9 mouse cellular contexts compared by ENCODE assay signal in the genomic region with DNA sequence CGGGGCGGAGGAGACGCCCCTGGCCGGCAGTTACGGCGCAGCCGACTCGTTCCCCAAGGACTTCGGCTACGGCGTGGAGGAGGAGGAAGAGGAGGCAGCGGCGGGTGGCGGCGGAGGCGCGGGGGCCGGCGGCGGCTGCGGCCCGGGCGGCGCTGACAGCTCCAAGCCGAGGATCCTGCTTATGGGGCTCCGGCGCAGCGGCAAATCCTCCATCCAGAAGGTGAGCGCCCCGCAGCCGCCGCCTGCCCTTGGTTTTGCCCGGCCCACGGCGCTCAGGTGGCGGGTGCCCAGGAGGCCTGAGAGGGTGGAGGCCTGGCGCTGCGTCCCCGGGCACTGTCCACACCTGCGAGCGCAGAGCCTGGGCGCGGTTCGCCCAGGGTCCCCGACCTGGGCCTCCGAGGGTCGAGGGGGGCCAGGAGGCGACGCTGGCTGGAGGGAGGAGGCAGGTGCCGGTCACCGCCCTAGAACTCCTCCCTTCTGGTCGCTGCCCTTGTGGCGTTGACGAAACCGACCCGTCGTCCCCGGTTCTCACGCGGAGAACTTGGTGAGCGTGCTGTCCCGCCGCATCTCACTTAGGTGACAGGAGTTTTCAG. TPM values are rescaled to one million over a fixed set of nuclear protein-coding genes. Genes with fewer than 3 reads are reported as not detected.
DNase-seq lines count a peak whose midpoint lies in the region; ATAC-seq and TF ChIP-seq lines count a peak whose summit lies in the region.
"Had no signal": no experiment of that assay in that cellular context is flagged by ENCODE, and none has a peak within 500 bp of the region (broad histone marks: within the 10 kb centered on the region; RNA-seq: fewer than 3 reads in every experiment).

4930535I16Rik (minus strand) TSS at position 475 of the 593 bp plus-strand sequence.

- peak within 1 kb of the TSS; percentile 65 for H3K4me3 ChIP-seq in cerebellum, adult 2 months (replicated peaks; ENCODE audit: insufficient read depth, low read depth, low read length)
- peak within 1 kb of the TSS; percentile 94 for H3K4me3 ChIP-seq in G1E (ENCODE audit: low read depth, low read length)
- H3K4me3 ChIP-seq in embryonic facial prominence, embryonic 15.5 days (replicated peaks): peak within 1 kb of the TSS; percentile 99
- peak within 1 kb of the TSS; percentile 94 for H3K4me3 ChIP-seq in hindbrain, embryonic 10.5 days
- peak within 1 kb of the TSS; percentile 98 for H3K4me3 ChIP-seq in liver, embryonic 11.5 days (ENCODE audit: low read depth, low read length)
- H3K4me3 ChIP-seq in midbrain, embryonic 16.5 days (ENCODE audit: low read depth, low read length): peak within 1 kb of the TSS; percentile 100

- no peak for DNase-seq in cerebellum, adult 2 months
- DNase-seq in cerebellum, adult 11-12 months: no peak
- no peak for DNase-seq in G1E (ENCODE audit: low spot score)
- DNase-seq in hindbrain, embryonic 10.5 days (ENCODE audit: low spot score): no peak
- no peak for DNase-seq in liver, embryonic 11.5 days (ENCODE audit: low spot score)
- no peak for DNase-seq in right cerebral cortex, postnatal 14 days

- H3K27me3 ChIP-seq in cerebellum, adult 2 months (ENCODE audit: control insufficient read depth, insufficient read depth, low read length): no peaks in the 10 kb centered on the region
- H3K27me3 ChIP-seq in G1E (ENCODE audit: insufficient read depth, low read length): no peaks in the 10 kb centered on the region
- H3K27me3 ChIP-seq in embryonic facial prominence, embryonic 15.5 days: no peaks in the 10 kb centered on the region
- H3K27me3 ChIP-seq in hindbrain, embryonic 10.5 days (ENCODE audit: insufficient read depth, poor library complexity, severe bottlenecking): no peaks in the 10 kb centered on the region
- H3K27me3 ChIP-seq in liver, embryonic 11.5 days (replicated peaks; ENCODE audit: control insufficient read depth, insufficient read depth, low read length): no peaks in the 10 kb centered on the region
- no peaks in the 10 kb centered on the region for H3K27me3 ChIP-seq in midbrain, embryonic 16.5 days (ENCODE audit: control insufficient read depth, insufficient read depth, low read depth, low read length)

- TF ChIP-seq CTCF in cerebellum, adult 2 months (IDR thresholded peaks at IDR 0.05; ENCODE audit: borderline replicate concordance, insufficient read depth, low read depth, low read length): no peak
- TF ChIP-seq CTCF in G1E (IDR thresholded peaks at IDR 0.05; ENCODE audit: low read depth, low read length): no peak

- TF ChIP-seq POLR2A in cerebellum, adult 2 months (IDR thresholded peaks at IDR 0.05; ENCODE audit: borderline replicate concordance, insufficient read depth, low read length): no peak

- no peak for ATAC-seq in G1E (ENCODE audit: extremely low read depth, insufficient number of reproducible peaks, low FRiP score, poor library complexity, severe bottlenecking)
- ATAC-seq in embryonic facial prominence, embryonic 15.5 days (ENCODE audit: insufficient number of reproducible peaks, low FRiP score, low TSS enrichment, low read depth): peak; percentile 44
- ATAC-seq in liver, embryonic 11.5 days (replicated peaks; ENCODE audit: low FRiP score): peak; percentile 59
- no peak; the same call in 1 of the 2 replicates for ATAC-seq in midbrain, embryonic 16.5 days

- H3K4me1 ChIP-seq in cerebellum, adult 2 months (ENCODE audit: control insufficient read depth, insufficient read depth, low read length): peaks cover 6% of the 10 kb centered on the region
- peaks cover 28% of the 10 kb centered on the region for H3K4me1 ChIP-seq in G1E (ENCODE audit: insufficient read depth, low read depth, low read length)
- H3K4me1 ChIP-seq in embryonic facial prominence, embryonic 15.5 days: peaks cover 20% of the 10 kb centered on the region
- H3K4me1 ChIP-seq in hindbrain, embryonic 10.5 days (replicated peaks): peaks cover 26% of the 10 kb centered on the region
- H3K4me1 ChIP-seq in liver, embryonic 11.5 days (replicated peaks; ENCODE audit: control insufficient read depth, insufficient read depth, low read length): peaks cover 13% of the 10 kb centered on the region
- H3K4me1 ChIP-seq in midbrain, embryonic 16.5 days (ENCODE audit: control insufficient read depth, insufficient read depth, low read length): peaks cover 23% of the 10 kb centered on the region

- H3K9me3 ChIP-seq in G1E (replicated peaks): no peaks in the 10 kb centered on the region
- no peaks in the 10 kb centered on the region for H3K9me3 ChIP-seq in embryonic facial prominence, embryonic 15.5 days (replicated peaks)
- no peaks in the 10 kb centered on the region for H3K9me3 ChIP-seq in hindbrain, embryonic 10.5 days
- no peaks in the 10 kb centered on the region for H3K9me3 ChIP-seq in liver, embryonic 11.5 days (ENCODE audit: control insufficient read depth, low read length)
- no peaks in the 10 kb centered on the region for H3K9me3 ChIP-seq in midbrain, embryonic 16.5 days (replicated peaks; ENCODE audit: control insufficient read depth, low read length, poor library complexity, severe bottlenecking)

- under 1% methylated on average over 61 of the region's 63 CpGs for WGBS in cerebellum, adult 2 months
- WGBS in embryonic facial prominence, embryonic 15.5 days: under 1% methylated on average over 57 of the region's 63 CpGs
- under 1% methylated on average over 59 of the region's 63 CpGs for WGBS in hindbrain, embryonic 10.5 days
- WGBS in liver, embryonic 11.5 days: 0% methylated on average over 51 of the region's 63 CpGs
- 0% methylated on average over 40 of the region's 63 CpGs for WGBS in midbrain, embryonic 16.5 days

- H3K36me3 ChIP-seq in G1E (replicated peaks): peaks cover 48% of the 10 kb centered on the region
- peaks cover 28% of the 10 kb centered on the region for H3K36me3 ChIP-seq in embryonic facial prominence, embryonic 15.5 days
- peaks cover 45% of the 10 kb centered on the region for H3K36me3 ChIP-seq in hindbrain, embryonic 10.5 days
- peaks cover 2% of the 10 kb centered on the region; the same call in 1 of the 2 replicates for H3K36me3 ChIP-seq in liver, embryonic 11.5 days (ENCODE audit: control insufficient read depth, insufficient read depth, low read length)
- H3K36me3 ChIP-seq in midbrain, embryonic 16.5 days (ENCODE audit: control insufficient read depth, insufficient read depth, low read length): peaks cover 11% of the 10 kb centered on the region

- peak within 1 kb of the TSS; percentile 79 for H3K4me2 ChIP-seq in embryonic facial prominence, embryonic 15.5 days (replicated peaks)
- H3K4me2 ChIP-seq in liver, embryonic 11.5 days: peak within 1 kb of the TSS; percentile 96
- H3K4me2 ChIP-seq in midbrain, embryonic 16.5 days (ENCODE audit: low read length): peak within 1 kb of the TSS; percentile 86

- peak within 1 kb of the TSS; percentile 92 for H3K9ac ChIP-seq in embryonic facial prominence, embryonic 15.5 days
- peak within 1 kb of the TSS; percentile 92 for H3K9ac ChIP-seq in liver, embryonic 11.5 days (ENCODE audit: low read depth, low read length)
- H3K9ac ChIP-seq in midbrain, embryonic 16.5 days (ENCODE audit: low read depth, low read length): peak within 1 kb of the TSS; percentile 97

- peak within 1 kb of the TSS; percentile 89 for H3K27ac ChIP-seq in cerebellum, adult 2 months (ENCODE audit: insufficient read depth, low read length)
- peak within 1 kb of the TSS; percentile 84 for H3K27ac ChIP-seq in embryonic facial prominence, embryonic 15.5 days (replicated peaks)
- peak within 1 kb of the TSS; percentile 96 for H3K27ac ChIP-seq in hindbrain, embryonic 10.5 days
- peak within 1 kb of the TSS; percentile 80 for H3K27ac ChIP-seq in liver, embryonic 11.5 days (ENCODE audit: low read depth, low read length)
- peak within 1 kb of the TSS; percentile 89 for H3K27ac ChIP-seq in midbrain, embryonic 16.5 days (ENCODE audit: low read length)

RNA-seq across cellular contexts. Expression of gene 4930535I16Rik, which starts in this region (rescaled TPM):
- not detected in 2 replicates for polyA plus RNA-seq in cerebellum, adult 2 months (2012; rRNA removed)
- total RNA-seq in G1E (2014; fragmentation: Nextera tagmentation) (not detected in 2 replicates), G1E (2017) (not detected in 2 replicates)
- 0.20 TPM in 1 of 2 replicates, not detected in the other for polyA plus RNA-seq in G1E (2012)
- polyA plus RNA-seq in embryonic facial prominence, embryonic 15.5 days (2015; fragmentation: Nextera tagmentation; extraction: Ambion mirVana): not detected in 2 replicates
- polyA plus RNA-seq in hindbrain, embryonic 10.5 days (2016; fragmentation: Nextera tagmentation; extraction: Ambion mirVana): not detected in 2 replicates
- not detected in 2 replicates for polyA plus RNA-seq in liver, embryonic 11.5 days (2014; fragmentation: Nextera tagmentation; extraction: Ambion mirVana)
- polyA plus RNA-seq in midbrain, embryonic 16.5 days (2015; fragmentation: Nextera tagmentation; extraction: Ambion mirVana): not detected in 2 replicates
- total RNA-seq: left cerebral cortex, postnatal 10 days had no signal

Comparison
In these comparisons a context has a peak if more than half of its experiments do, and no peak if none do; other contexts are left out.
1. Peak in ATAC-seq, H3K4me3 ChIP-seq, H3K27ac ChIP-seq, H3K9ac ChIP-seq and H3K4me2 ChIP-seq in embryonic facial prominence, embryonic 15.5 days; RNA of the gene not detected or under 1 TPM.
2. Peak in ATAC-seq, H3K4me3 ChIP-seq, H3K27ac ChIP-seq, H3K9ac ChIP-seq and H3K4me2 ChIP-seq in liver, embryonic 11.5 days; RNA of the gene not detected or under 1 TPM.